Mouse (Mus musculus) intestine, embryonic 14.5 days (tissue): ENCODE data around the gene Kmt2c. TPM values are rescaled to one million over a fixed set of nuclear protein-coding genes. Genes with fewer than 3 reads are reported as not detected.

Experiments
- polyA plus RNA-seq: library from polyadenylated mRNA; unstranded; fragments of >200 nt; fragmentation: Nextera tagmentation; extraction: Ambion mirVana; gene quantifications from 2 replicates; pipeline ENCODE4 v1.2.1, GENCODE M21; 2014

Kmt2c gene
- polyA plus RNA-seq, 1 experiment from 2014 or later: 19.7 TPM

Other genes starting within 250 kb of the Kmt2c start
- not detected in 2 replicates for gene Cct8l1, start 17.3 kb upstream of the Kmt2c start, polyA plus RNA-seq
- gene Xrcc2, start 207.0 kb upstream of the Kmt2c start, polyA plus RNA-seq: 6.7 and 9.4 TPM in 2 replicates